Mouse (Mus musculus) right cerebral cortex, adult 2 months (tissue): ENCODE results near the gene Sim1.

ENCODE experiments used
- DNase-seq, 2 experiments: peaks; one replicate each; pipeline ENCODE4 v3.0.0; 2021 to 2022; ENCODE audit warnings: low spot score in 2 of 2

Sim1 gene

DNA sequence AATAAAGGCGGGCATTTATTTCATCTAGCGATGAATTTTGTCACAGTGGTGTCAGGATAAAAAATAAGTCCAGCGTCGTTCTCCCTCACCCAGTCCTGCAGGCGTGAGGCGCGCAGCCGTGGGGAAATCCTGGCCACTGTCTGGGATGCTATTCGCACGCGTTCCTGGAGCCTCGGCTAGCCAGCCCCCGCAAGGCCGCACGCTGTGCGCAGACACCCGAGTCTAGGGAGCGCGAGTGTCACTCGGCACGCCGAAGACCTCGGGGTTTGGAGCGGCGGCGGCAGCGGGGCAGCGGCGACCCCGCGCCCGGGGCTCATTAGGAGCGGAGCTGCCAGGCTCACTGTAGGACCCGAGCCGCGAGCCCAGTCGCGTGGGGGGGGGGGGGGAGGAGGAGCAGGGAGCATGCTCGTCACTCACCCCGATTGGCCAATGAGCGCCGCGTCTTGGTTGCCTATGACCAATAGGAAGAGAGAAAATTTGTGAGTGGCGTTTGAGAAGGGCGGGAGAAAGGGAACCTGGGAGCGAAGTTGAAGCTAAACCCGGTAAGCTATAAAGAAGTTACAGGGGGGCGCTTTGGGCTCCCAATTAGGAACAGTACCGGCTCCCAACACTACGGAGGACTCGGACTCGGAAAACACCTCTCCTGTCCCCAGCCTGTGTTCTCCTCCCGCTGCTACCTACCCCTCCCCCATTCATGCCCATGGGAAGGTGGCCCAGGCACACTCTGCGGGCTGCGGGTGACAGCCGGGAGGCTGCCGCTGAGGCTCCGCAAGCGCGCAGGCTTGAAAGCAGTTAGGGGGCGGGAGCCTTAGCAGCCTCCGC is at the start of gene Sim1:
Sim1 (plus strand) TSS at position 585 of the 822 bp plus-strand sequence.
- no peak for DNase-seq

GRCm38 (mm10) chr10:50868202-50868601 is 26.4 kb upstream of the Sim1 start:
- DNase-seq: no peak

DNA sequence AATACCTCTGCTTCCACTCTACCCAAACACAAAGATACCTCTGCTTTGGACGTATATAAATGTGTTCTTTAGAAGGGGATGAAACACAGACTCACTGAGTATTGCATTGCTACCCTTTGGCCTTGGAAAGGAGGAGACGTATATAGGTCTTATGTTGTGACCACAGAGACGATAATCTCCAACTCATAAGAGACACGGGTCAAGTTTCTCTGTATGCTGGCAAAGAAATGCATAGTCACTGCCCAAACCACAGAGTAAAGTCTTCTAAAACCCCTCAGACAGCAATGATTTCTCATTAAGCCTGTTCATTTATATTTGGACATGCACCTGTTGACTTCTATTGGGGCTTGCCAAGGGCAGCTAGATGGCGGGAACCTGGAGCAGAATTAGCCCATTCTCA is 17.6 kb upstream of the Sim1 start:
- no peak for DNase-seq

- no peak for DNase-seq
These were observed 13.0 kb upstream of the Sim1 start for GRCm38 (mm10) chr10:50881476-50882069.

- DNase-seq: no peak
These were observed 12.2 kb upstream of the Sim1 start for GRCm38 (mm10) chr10:50882366-50882765.

DNA sequence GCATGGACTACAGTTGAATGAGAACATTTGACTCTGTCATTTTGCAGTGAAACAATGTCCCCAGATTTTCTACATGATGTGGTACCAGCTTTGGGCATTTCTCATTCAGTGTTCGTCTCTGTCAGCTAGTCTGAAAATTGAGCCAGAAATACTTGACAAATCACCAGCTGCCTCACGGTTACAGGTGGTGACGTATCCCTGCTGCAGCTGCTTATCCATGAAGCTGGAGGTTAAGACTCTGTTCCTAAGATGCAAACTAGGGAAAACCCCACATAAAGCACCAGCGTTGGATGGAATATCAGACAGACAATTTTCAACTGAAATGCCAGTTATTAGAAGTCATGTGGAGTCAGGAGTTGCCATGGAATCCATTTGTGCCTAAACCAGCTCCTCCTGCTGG is 8.2 kb upstream of the Sim1 start:
- no peak for DNase-seq

- DNase-seq: no peak
These were observed 3.9 kb upstream of the Sim1 start for GRCm38 (mm10) chr10:50890621-50891020.

DNA sequence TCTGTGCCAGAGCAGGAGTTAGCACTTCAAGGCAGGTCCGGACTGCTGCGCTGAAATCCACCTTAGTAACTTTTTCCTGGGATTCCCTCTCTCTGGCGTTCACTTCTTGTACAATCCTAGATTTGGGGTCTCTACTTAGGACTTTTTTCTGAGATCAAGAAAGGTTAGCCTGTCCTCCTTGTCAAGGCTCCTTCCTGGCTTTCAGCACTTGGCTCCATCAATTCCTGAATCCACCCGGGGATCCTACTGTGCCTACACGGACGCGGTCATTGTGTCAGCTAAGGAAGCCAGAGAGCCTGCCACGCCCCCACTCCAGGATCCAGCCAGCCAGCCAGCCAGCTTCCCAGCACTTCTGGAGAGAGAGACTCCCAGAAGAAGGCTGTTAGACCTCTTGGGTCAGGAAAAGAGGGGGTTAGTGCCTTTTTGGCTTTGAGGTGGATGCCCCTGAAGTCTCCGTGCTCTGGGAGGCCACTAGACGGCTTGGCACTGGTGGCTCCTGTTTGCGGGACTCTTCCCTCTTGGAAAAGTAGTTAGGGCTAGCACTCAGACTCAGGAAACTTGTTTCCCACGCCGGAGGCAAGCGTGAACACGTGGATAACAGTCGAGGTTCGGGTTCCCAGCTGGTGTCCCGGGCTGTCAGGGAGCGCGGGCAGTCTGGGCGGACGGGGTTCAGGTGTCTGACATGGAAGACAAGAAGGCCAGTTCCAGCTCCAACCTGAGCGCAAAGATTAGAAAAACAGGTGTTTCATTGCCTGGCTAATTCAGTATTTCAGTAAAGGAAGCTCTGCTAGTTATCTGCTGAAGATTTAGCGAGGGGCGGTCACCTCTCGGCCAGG is 2.5 kb upstream of the Sim1 start:
- DNase-seq: no peak

- no peak for DNase-seq
These were observed 1.7 kb upstream of the Sim1 start for GRCm38 (mm10) chr10:50892751-50893320.

- no peak for DNase-seq
These were observed 1.0 kb upstream of the Sim1 start for GRCm38 (mm10) chr10:50893546-50893945.

GRCm38 (mm10) chr10:50895091-50895790 is 687 bp downstream of the Sim1 start:
- DNase-seq: no peak

DNA sequence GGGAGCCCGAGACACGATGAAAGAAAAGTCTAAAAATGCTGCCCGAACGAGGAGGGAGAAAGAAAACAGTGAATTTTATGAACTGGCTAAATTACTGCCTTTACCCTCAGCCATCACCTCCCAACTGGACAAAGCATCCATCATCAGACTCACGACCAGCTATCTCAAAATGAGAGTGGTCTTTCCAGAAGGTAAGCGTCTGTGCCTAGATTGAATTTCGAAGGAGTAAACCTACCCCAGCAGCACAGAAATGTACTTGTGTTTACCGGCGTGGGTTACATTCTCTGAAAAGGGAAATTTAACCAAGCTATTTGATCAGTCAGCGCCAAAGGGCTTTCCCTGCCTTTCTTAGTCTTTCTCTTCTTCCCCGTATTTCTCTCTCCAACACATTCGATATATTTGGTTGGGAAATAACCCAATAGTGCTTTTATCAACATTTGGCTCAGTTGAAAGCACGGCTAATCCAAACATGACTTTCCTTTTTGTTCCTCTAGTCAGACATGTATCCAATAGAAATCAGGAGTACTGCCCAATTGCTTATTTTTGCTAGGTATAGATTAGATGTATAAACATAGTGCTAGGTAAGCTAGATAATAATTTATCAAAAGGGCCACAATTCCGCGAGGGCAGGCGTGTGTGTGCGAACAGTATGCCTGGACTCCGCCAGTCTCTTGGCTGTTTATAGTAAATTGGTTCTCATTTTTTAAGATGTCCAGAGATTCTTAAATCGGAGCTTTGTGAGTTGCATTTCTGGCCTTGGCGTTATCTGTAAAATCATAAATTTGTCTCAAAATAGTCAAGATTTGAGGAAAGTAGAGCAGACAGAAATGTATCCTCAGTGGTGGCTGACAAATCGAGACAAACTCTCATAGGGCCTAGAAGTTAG is 1.6 kb downstream of the Sim1 start:
- DNase-seq: no peak

GRCm38 (mm10) chr10:50896767-50897390 is 2.3 kb downstream of the Sim1 start:
- no peak for DNase-seq

DNA sequence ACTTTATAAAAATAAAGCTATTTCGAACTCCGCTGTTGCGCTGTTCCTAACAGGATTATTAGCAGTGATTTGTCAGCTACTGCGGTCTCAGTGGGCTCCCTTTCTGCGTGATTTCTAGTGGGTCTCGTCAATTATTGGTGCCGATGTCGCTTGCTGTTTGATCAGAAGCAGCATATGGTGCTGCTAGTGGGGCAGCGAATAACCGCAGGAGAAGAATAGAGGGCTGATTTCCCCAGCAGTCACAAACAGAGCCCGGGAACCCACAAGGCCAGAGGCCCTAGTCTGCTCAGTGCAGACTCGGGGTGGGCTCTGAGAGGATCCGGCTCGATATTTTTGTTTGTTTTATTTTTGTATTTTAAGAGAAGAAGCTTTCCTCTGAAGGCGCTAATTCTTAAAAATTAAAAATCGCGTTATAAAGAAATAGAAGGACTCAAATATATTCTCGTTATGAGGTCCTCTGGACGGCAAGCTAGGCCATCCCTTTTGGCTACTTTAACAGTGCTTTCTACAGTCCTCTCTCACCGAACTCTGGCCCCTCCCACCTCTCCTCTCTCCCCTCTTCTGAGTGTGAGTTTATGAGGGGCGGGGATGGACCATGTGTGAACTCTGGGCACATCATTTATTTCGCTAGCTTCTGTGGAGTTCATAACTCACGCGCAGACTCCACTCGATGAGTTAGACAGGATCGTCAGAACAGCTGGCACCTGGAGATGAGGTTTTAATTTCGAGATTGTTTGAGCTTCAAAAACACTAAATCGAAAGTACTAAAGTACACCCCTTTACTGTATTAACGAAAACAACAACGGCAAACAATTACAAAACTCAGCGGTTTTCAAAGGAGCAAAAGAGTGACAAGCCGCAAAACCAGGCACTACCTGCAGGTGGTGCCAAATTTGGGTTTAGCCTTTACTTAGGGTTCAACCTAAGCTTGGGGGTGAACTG is 3.2 kb downstream of the Sim1 start:
- no peak for DNase-seq

DNA sequence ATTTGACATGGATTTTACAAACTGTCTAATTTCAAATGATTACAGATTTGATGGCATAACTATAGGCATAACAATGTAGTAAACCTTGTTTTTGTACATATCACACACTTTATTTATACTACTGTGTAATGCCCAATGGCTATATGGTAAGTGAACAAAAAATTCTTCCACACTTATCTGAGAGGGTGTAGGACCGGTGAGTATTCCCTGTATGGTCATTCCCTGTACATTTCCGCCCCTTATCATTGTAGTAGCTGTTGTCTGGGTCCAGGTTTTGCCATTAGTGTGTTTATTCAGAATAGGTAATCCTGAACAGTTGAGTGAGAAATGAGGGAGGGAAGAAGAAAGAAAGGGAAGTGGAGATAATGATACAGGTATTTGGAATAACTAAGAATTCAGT is 4.1 kb downstream of the Sim1 start:
- DNase-seq: no peak

DNA sequence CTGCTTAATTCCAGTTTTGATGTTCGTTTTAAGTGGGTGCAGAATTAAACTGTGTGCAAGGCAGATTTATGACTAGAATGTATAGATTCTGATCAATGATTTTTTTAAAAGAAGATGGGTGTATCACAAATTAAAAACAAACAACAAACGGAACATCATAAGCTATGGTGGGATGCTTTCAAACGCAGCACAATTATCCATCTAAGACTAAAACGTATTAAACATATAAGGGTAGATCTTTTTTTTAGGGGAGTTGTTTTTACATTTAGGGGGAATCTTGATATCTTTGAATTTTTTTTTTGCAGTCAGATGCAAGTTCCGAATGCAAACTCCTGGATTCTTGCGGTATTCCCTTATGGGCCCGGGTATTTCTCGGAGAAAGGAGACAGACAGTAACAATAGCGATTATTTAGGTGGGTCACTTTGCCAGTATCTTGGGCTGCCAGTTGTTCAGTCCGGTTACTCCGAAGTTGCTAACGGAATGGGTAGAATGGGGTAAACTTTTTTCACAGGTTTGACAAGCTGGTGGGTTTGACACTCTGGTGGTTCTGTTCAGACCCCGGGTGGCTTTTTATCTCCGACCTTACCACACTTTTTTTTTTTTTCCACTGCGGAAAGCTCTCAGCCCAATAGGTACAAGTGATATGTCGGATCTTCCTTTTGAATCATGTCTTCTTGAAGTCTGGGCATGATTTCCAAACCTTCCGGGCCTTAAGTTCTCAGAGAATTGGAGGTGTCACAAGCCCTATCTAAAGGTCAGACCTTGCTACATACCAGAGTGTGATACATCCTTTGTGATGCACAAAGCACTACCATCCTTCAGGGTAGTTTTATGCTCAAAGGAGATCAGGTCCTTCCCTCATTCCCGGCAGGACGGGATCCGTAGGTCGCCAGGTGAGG is 5.5 kb downstream of the Sim1 start:
- DNase-seq: no peak

- no peak for DNase-seq
These were observed 6.4 kb downstream of the Sim1 start for GRCm38 (mm10) chr10:50900746-50901600.
